Mouse (Mus musculus): ENCODE data around the gene Pde4b. TPM values are rescaled to one million over a fixed set of nuclear protein-coding genes. Genes with fewer than 3 reads are reported as not detected.

Gene Pde4b
- total RNA-seq, 2 experiments from 2014 or later = 123 to 127 TPM

- H3K27ac ChIP-seq = no peak overlapping the region
- no peak for DNase-seq (ENCODE audit: extremely low spot score in 1 of 2, low spot score in 2 of 2)
- no peak overlapping the region for H3K4me3 ChIP-seq
- no peak for TF ChIP-seq CTCF (IDR thresholded peaks at IDR 0.05)
- intact Hi-C loops (cut with DNase I) = no loop called here
Observed at GRCm38 (mm10) chr4:102186888-102187287, 99.5 kb downstream of the Pde4b start.

- no peak for DNase-seq (ENCODE audit: extremely low spot score in 1 of 2, low spot score in 2 of 2)
- H3K4me3 ChIP-seq = no peak overlapping the region
- intact Hi-C loops (cut with DNase I) = no loop called here
- no peak for TF ChIP-seq CTCF (IDR thresholded peaks at IDR 0.05)
- no peak overlapping the region for H3K27ac ChIP-seq
Observed at GRCm38 (mm10) chr4:102197707-102198106, 110.4 kb downstream of the Pde4b start.

- H3K4me3 ChIP-seq = no peak overlapping the region
- intact Hi-C loops (cut with DNase I) = no loop called here
- no peak for TF ChIP-seq CTCF (IDR thresholded peaks at IDR 0.05)
Observed at GRCm38 (mm10) chr4:102209773-102210172, 122.4 kb downstream of the Pde4b start.

GRCm38 (mm10) chr4:102226700-102227099 is 139.4 kb downstream of the Pde4b start:
- no peak overlapping the region for H3K4me3 ChIP-seq
- no peak for DNase-seq (ENCODE audit: extremely low spot score in 1 of 2, low spot score in 2 of 2)
- peak; percentile 58 for TF ChIP-seq CTCF (IDR thresholded peaks at IDR 0.05)
- H3K27ac ChIP-seq = no peak overlapping the region
- intact Hi-C loops (cut with DNase I) = loop anchor here (2.0 kb wide), 1 partner anchor 430 kb away; no protein-coding TSS in a partner anchor

More at GRCm38 (mm10) chr4:102209773-102210172, 122.4 kb downstream of the Pde4b start:
- no peak for DNase-seq (ENCODE audit: extremely low spot score in 1 of 2, low spot score in 2 of 2)
- no peak overlapping the region for H3K27ac ChIP-seq

GRCm38 (mm10) chr4:102228953-102229586 is 141.7 kb downstream of the Pde4b start:
- intact Hi-C loops (cut with DNase I) = loop anchor here (1.0 kb wide), 1 partner anchor 252 kb away; no protein-coding TSS in a partner anchor
- peak; percentile 67 for TF ChIP-seq CTCF (IDR thresholded peaks at IDR 0.05)
- H3K27ac ChIP-seq = peak overlapping the region; percentile 55
- DNase-seq (ENCODE audit: extremely low spot score in 1 of 2, low spot score in 2 of 2) = peak; percentile 39 to 53
- no peak overlapping the region for H3K4me3 ChIP-seq

GRCm38 (mm10) chr4:102230898-102231297 is 143.6 kb downstream of the Pde4b start:
- no peak for TF ChIP-seq CTCF (IDR thresholded peaks at IDR 0.05)
- Histone ChIP-seq H3K27ac (peak overlapping the region; percentile 32; the same call in 1 of the 2 replicates), H3K4me3 (no peak overlapping the region)
- no peak for DNase-seq (ENCODE audit: extremely low spot score in 1 of 2, low spot score in 2 of 2)
- intact Hi-C loops (cut with DNase I) = loop anchor here (5.0 kb wide), 1 partner anchor 86 kb away; no protein-coding TSS in a partner anchor

- Histone ChIP-seq H3K27ac (no peak overlapping the region), H3K4me3 (no peak overlapping the region)
- intact Hi-C loops (cut with DNase I) = loop anchor here (5.0 kb wide), 1 partner anchor 84 kb away; no protein-coding TSS in a partner anchor
- DNase-seq (ENCODE audit: extremely low spot score in 1 of 2, low spot score in 2 of 2) = no peak
- no peak for TF ChIP-seq CTCF (IDR thresholded peaks at IDR 0.05)
Observed at GRCm38 (mm10) chr4:102233633-102234032, 146.3 kb downstream of the Pde4b start.

- H3K27ac ChIP-seq = no peak overlapping the region
- intact Hi-C loops (cut with DNase I) = no loop called here
- H3K4me3 ChIP-seq = no peak overlapping the region
- no peak for DNase-seq (ENCODE audit: extremely low spot score in 1 of 2, low spot score in 2 of 2)
- no peak for TF ChIP-seq CTCF (IDR thresholded peaks at IDR 0.05)
Observed at GRCm38 (mm10) chr4:102235151-102235550, 147.8 kb downstream of the Pde4b start.

- TF ChIP-seq CTCF (IDR thresholded peaks at IDR 0.05) = no peak
- Histone ChIP-seq H3K4me3 (no peak overlapping the region), H3K27ac (peak overlapping the region; percentile 83)
- intact Hi-C loops (cut with DNase I) = no loop called here
- no peak for DNase-seq (ENCODE audit: extremely low spot score in 1 of 2, low spot score in 2 of 2)
Observed at GRCm38 (mm10) chr4:102239102-102239501, 151.8 kb downstream of the Pde4b start.

GRCm38 (mm10) chr4:102239657-102240390 is 152.5 kb downstream of the Pde4b start:
- Histone ChIP-seq H3K27ac (peak overlapping the region; percentile 83), H3K4me3 (no peak overlapping the region)
- intact Hi-C loops (cut with DNase I) = loop anchor here (5.0 kb wide), 1 partner anchor 187 kb away; no protein-coding TSS in a partner anchor
- no peak for TF ChIP-seq CTCF (IDR thresholded peaks at IDR 0.05)
- peak; percentile 40 to 45 for DNase-seq (ENCODE audit: extremely low spot score in 1 of 2, low spot score in 2 of 2)

- no peak for TF ChIP-seq CTCF (IDR thresholded peaks at IDR 0.05)
- Histone ChIP-seq H3K4me3 (no peak overlapping the region; the same call in 1 of the 2 replicates), H3K27ac (peak overlapping the region; percentile 83)
- DNase-seq (ENCODE audit: extremely low spot score in 1 of 2, low spot score in 2 of 2) = no peak
- intact Hi-C loops (cut with DNase I) = loop anchor here (5.0 kb wide), 1 partner anchor 186 kb away; no protein-coding TSS in a partner anchor
Observed at GRCm38 (mm10) chr4:102240754-102241427, 153.5 kb downstream of the Pde4b start.

GRCm38 (mm10) chr4:102253994-102254393 is 166.7 kb downstream of the Pde4b start:
- no peak for DNase-seq (ENCODE audit: extremely low spot score in 1 of 2, low spot score in 2 of 2)
- no peak for TF ChIP-seq CTCF (IDR thresholded peaks at IDR 0.05)
- intact Hi-C loops (cut with DNase I) = no loop called here
- Histone ChIP-seq H3K4me3 (no peak overlapping the region), H3K27ac (no peak overlapping the region; the same call in 1 of the 2 replicates)
